Mouse (Mus musculus) kidney, adult 8-10 months (tissue): ENCODE data around the gene Ccdc142.

ENCODE experiments used
- DNase-seq, 2 experiments: peaks; one replicate each; pipeline ENCODE4 v3.0.0; 2022

Ccdc142 gene

DNA sequence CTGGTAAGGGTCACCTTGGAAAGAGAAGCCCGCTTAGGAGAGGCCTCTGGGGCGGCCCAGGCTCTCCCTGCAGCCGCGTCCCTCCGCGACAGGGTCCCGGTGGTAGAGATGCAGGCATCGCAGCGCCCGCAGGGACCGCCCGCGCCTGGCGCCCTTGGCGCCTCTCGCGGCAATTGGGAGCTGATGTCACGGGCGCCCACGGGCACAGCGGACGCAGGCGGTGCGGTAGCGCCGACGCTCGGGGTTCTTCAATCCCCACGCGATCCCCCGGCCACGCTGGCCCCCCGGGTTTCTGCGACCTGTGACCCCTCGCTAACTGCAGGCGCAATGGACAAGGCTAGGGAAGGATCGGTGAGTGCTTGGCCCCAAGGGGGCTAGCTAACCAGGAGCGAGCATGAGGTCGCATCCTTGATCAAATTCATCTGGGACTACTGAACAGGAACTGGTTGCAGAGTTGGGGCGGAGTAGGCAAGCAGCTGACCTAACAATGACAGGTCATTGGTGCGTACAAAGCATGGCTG lies 40.9 kb downstream of the Ccdc142 start:
- DNase-seq = no peak

DNA sequence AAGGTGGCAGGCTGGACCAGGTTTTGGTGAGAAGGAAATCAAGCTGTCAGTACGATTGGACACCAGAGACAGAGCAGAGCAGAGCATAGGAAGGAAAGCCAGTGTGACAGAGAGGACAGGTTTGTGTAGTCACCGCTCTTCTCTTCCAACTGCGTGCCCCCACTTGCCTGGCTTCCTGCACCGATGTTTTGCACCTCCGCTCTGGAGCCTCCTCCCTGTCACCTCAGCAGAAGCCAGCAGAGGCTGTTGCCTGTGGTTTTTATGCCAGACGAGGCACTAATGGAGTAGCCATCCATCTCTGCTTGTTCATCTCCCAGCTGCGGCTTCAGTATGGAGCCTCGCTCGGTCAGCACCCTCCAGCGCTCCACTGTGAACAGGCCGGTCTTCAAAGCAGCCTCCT lies 41.5 kb downstream of the Ccdc142 start:
- no peak for DNase-seq

DNA sequence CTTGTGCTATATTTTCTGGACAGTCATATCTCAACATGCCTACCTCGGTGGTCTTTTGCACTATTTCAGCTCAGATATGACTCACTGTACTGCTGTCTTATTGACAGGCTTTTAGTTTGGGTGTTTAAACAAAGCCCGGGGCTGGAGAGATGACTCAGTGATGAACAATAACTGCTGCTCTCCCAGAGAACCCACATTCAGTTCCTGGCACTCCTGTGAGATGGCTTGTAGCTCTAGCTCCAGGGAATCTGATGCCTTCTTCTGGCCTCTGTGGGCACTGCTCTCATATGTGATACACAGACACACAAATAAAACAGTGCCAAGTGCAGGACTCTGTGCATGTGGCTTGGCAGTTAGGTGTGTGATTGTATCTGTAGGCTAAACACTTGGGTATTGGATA lies 43.8 kb downstream of the Ccdc142 start:
- DNase-seq = no peak

DNA sequence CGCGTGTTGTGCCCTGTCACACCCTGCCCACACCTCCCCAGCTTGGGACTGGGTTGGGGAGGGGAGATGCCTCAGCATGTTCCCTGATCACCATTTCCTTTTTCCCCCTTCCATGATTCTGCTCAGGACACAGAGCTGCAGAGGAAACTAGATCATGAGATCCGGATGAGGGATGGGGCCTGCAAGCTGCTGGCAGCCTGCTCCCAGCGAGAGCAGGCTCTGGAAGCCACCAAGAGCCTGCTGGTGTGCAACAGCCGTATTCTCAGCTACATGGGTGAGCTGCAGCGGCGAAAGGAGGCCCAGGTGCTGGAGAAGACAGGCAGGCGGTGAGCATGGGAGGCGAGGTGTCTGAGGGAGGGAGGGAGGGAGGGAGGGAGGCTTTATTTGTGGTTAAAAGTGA lies 44.4 kb downstream of the Ccdc142 start:
- DNase-seq = no peak

DNA sequence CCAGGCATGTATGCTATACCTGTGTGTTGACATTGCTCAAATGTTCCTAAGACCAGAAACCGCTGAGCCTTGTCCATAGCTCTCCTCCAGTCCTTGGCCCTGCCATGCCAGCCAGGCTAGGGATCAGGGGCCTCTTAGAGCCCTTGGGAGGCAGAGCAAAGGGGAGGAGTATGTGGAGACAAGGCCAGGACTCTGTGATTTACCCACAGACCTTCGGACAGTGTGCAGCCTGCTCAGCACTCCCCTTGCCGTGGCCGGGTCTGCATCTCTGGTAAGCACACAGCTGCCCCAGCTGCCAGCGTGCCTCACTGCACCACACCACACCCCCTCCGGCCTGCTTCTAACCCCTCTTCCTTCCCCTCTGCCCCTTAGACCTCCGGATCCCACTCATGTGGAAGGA lies 45.9 kb downstream of the Ccdc142 start:
- DNase-seq = no peak

DNA sequence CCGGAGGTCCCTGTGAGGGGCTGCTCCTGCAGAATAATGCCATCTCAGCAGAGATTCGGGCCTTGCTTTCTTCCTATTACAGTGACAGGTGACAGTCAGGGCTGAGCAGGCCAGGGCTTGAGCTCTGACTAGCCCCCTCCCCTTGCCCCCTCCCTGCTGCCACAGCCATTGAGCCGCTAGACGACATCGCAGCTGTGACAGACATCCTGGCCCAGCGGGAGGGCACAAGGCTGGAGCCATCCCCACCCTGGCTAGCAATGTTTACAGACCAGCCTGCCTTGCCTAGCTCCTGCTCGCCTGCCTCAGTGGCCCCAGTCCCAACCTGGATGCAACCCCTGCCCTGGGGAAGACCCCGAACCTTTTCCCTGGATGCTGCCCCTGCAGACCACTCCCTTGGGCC lies 50.3 kb downstream of the Ccdc142 start:
- DNase-seq = no peak

DNA sequence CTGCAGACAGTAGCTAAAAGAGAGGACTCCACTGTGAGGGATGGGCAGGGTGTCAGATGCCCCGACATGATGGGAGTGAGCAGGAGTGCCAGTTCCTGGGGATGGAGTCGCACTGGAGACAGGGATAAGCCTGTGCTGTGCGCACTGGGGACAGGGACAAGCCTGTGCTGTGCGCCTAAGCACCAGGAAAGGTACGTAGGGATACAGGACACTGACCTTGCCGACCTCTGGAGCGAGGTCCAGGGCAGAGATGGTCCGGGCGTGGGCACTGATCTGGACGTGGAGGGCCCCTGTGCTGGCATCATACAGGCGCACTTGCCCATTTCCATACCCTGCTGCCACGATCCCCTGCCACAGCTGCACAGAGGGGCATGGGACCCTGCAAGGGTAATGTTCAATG lies 51.6 kb downstream of the Ccdc142 start:
- DNase-seq = no peak

DNA sequence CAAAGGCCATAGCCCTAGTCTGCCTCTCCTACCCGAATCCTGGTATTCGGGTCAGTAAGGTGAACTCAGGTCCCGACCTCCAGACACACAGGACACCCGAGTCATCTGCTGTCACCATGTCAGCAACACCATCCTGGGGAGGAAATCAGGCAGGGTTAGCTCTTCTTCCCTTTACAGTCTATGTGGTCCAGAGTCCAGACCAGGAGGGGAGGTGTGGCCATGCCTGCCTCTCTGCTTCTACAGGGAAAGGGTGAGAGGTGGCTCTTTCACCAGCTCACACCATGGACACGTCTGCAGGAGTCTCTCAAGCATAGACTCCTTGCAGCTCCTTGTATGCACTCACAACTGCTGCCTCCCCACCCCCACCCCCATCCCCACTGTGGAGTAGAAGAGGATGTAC lies 52.1 kb downstream of the Ccdc142 start:
- DNase-seq = no peak

DNA sequence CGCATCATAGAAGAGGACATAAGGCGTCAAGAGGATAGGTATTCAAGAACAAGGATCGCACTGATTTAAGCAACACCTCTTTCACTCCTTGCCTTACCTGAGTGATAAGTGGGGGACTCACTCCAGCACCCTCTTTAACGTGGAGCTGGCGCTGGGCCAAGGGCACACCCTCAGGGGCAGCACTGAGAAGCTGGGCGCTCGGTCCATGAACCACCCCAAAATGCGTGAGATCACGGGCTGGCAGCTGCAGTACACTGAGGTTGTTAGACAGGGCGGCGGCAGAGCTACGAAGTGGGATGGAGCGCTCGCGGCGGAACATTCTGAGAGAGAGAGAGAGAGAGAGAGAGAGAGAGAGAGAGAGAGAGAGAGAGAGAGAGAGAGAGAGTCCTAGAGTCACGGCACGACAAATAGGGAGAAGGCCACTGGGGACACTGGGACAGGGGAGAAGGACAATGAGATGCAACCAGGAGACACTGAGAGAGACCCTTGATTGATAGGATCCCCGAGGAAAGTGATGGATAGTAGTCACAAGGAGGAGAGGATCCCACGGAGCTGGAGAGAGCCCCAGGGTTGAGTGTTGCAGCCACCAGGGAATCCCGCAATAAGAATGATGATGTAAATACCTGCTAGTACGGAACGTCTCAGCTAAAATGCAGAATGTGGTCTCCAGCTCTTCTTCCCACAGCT lies 54.3 kb downstream of the Ccdc142 start:
- DNase-seq = no peak

DNA sequence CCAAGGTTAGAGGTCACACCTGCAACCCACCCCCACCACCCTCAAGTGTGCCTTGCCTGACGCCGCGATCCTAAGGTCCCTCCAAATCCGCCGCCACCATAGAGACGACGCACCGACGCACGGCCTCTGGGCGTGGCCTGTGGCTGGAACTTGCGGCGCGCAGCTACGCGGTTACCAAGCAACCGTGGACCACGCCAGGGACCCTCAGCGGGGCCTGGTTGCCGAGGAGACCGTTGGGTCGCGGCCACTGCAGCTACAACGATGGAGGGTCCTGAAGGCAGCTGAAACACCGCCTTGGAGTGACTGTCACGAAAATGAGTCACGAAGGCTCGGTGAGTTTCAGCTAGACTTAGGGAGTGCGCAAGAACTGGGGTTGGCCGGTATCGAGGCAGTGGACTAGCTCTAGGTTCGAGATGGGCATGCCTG lies 54.9 kb downstream of the Ccdc142 start, which contains the start of the genes Wdr54 and 1700003E16Rik:
Wdr54 (minus strand) TSS at position 139 of the 426 bp plus-strand sequence.
1700003E16Rik (plus strand) TSS at position 146 of the 426 bp plus-strand sequence.
- DNase-seq = peak in 1 of 2 experiments; percentile 45
